Mouse (Mus musculus): ENCODE data around the gene Ift57. TPM values are rescaled to one million over a fixed set of nuclear protein-coding genes. Genes with fewer than 3 reads are reported as not detected.

The Ift57 gene
- 5.4 TPM for total RNA-seq (2023)

DNA sequence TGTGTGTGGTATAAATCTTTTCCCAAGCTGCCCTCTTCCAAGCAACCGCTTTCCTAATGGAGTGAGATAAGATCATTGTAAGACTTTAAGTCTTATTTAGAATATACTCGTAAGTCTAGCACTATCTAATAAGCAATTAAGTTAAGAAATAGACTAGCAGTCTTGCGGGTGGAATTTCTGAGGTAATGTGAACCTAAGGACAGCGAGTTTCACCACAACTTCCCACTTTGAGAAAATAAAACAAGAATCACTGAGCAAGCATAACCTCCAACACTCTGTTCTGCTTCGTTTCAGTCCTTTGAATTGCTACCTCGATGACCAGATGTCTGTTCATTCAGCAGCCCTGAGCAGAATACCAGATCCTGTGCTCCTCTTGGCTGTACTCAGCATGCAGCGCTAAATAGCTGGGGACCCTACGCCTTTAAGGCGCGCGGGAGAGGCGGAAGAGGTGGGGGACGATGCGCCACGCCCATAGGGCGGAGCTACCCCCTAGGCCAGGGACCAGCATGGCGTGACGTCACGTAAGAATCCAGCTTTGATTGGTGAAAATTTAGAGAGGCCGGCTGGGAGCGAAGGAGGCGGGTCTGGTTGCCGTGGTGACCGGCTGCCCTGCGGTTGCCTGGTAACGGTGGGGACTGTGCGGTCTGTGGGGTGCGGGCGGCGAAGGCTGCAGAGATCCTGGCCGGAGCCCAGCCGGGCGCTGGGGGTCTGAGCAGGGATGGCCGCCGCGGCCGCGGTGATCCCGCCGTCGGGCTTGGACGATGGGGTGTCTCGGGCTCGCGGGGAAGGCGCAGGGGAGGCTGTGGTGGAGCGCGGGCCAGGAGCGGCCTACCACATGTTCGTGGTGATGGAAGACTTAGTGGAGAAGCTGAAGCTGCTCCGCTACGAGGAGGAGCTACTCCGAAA, at the start of gene Ift57:
Gene Ift57 (plus strand): TSS at position 614 of the 906 bp plus-strand sequence.

DNA sequence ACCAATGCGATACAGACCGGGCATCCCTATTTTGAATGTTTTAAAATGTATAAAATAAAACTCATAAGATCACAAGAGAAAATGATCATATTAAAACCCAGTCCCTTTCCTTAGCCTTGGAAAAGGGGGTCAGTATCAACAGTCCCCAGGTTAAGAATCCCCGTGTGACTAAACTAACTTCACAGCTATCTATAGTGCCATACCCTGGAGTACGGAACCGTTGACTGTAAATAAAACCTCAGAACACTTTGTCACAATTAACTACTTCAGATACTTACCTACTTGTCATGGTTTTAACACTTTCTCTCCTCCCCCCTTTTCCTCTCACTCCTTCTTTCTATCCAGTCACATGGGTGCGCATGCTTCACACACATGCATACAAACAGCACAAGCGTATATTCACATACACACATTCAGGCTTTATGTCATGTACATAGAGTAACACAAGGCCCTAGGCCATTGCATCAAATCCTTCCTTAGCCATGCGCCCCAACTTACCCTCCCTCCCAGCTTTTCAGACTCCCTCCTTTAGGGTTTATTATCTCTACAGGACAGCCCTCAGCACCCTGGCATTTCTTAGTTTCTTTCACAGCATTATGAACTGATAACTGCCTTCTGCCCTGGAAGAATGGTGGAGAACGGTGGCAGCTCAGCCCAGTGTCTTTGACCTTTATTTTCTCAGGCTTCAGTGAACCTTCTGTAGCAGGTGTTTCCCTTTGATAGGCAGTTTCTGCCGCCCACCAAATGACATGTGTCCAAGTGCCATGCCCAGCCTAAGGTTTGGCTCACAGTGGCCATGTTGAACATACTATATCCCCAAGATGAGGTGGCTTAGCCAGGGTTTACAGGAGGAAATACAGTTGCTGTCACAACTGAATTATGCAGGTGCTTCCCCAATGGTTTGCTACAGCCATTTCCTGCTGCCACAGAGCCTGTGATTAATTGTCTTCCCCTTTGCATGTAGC, 100.8 kb downstream of the Ift57 start, which contains the start of gene Cd47:
Gene Cd47 (plus strand): TSS at position 937 of the 965 bp plus-strand sequence.

Other genes starting within 250 kb of the Ift57 start
- gene Cd47, start 101.3 kb downstream of the Ift57 start, total RNA-seq (2023) = 238 TPM